Mouse (Mus musculus) liver, embryonic 14.5 days (tissue): Measurements from ENCODE around the gene Card11.

Source experiments
- CTCF ChIP-seq: IDR thresholded peaks from 2 replicates; pipeline ENCODE4 v1.5.1; 2016; ENCODE audit warnings: antibody characterized with exemption, low read depth, control low read depth
- EP300 ChIP-seq: IDR thresholded peaks from 2 replicates; pipeline ENCODE4 v1.6.1; 2016; ENCODE audit warnings: antibody characterized with exemption, low read depth

DNA sequence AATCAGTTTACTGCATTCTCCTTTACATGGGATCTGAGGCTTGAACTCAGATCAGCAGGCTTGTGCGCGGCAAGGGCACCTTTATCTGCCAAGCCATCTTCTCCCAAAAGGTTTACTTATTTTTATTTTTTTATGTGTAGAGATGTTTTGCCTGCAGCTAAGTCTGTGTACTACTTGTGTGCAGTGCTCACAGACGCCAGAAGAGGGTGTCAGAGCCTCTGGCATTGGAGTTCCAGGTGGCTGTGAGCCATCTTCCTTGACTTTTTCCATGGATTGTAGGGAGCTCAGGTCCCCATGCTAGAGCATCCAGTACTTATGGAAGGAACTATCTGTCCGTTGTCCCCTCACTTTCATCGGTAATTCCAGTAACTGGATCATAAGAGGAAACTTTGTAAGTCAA lies 140.7 kb downstream of the Card11 start:
- TF ChIP-seq CTCF = no peak
- no peak for TF ChIP-seq EP300
